Mouse (Mus musculus) thymus, postnatal 0 days (tissue): ENCODE data around the gene Psmd8. TPM values are rescaled to one million over a fixed set of nuclear protein-coding genes. Genes with fewer than 3 reads are reported as not detected.
A peak's percentile ranks its signal among the peaks of the same experiment; 100 is the strongest.
"Not testable (repeated sequence)": the region's sequence is repeated elsewhere in the genome, so short reads cannot be mapped to it uniquely, and the experiment has no call there.

Experiments used
- DNase-seq: peaks from one replicate; pipeline ENCODE4 v3.0.0-alpha.2; 2015; ENCODE audit warnings: low spot score
- polyA plus RNA-seq: library from polyadenylated mRNA; unstranded; fragments of >200 nt; fragmentation: Nextera tagmentation; extraction: Ambion mirVana; gene quantifications from 2 replicates; pipeline ENCODE4 v1.2.1, GENCODE M21; 2015

The Psmd8 gene
- polyA plus RNA-seq, result 358 and 374 TPM in 2 replicates

- peak; percentile 99 for DNase-seq
Observed at GRCm38 (mm10) chr7:29180077-29180853, at the start of gene Psmd8. Gene Psmd8, minus strand, starts transcription at chr7:29180701.

- no peak for DNase-seq
Observed at GRCm38 (mm10) chr7:29228202-29228601, 47.7 kb upstream of the Psmd8 start.

GRCm38 (mm10) chr7:29225520-29225919 is 45.0 kb upstream of the Psmd8 start:
- DNase-seq, result no peak

GRCm38 (mm10) chr7:29224756-29225394 is 44.4 kb upstream of the Psmd8 start:
- no peak for DNase-seq

- DNase-seq, result no peak
Observed at GRCm38 (mm10) chr7:29214846-29215245, 34.3 kb upstream of the Psmd8 start.

GRCm38 (mm10) chr7:29214236-29214635 is 33.7 kb upstream of the Psmd8 start:
- DNase-seq, result no peak

GRCm38 (mm10) chr7:29213675-29214082 is 33.2 kb upstream of the Psmd8 start, which contains the start of gene Catsperg1:
Gene Catsperg1, minus strand, starts transcription at chr7:29214035.
- no peak for DNase-seq

- not testable (repeated sequence) for DNase-seq
Observed at GRCm38 (mm10) chr7:29212775-29213560, 32.5 kb upstream of the Psmd8 start.

- DNase-seq, result no peak
Observed at GRCm38 (mm10) chr7:29212199-29212765, 31.8 kb upstream of the Psmd8 start.

GRCm38 (mm10) chr7:29211415-29212198 is 31.1 kb upstream of the Psmd8 start:
- peak; percentile 88 for DNase-seq

GRCm38 (mm10) chr7:29211013-29211412 is 30.5 kb upstream of the Psmd8 start:
- DNase-seq, result peak; percentile 12

GRCm38 (mm10) chr7:29202577-29202976 is 22.1 kb upstream of the Psmd8 start:
- DNase-seq, result peak; percentile 48

- DNase-seq, result not testable (repeated sequence)
Observed at GRCm38 (mm10) chr7:29194230-29194629, 13.7 kb upstream of the Psmd8 start.

GRCm38 (mm10) chr7:29181323-29181722 is 822 bp upstream of the Psmd8 start:
- not testable (repeated sequence) for DNase-seq

- DNase-seq, result no peak
Observed at GRCm38 (mm10) chr7:29180854-29181236, 344 bp upstream of the Psmd8 start.

GRCm38 (mm10) chr7:29179323-29179722 is 1.2 kb downstream of the Psmd8 start:
- DNase-seq, result peak; percentile 32

GRCm38 (mm10) chr7:29178106-29178505 is 2.4 kb downstream of the Psmd8 start:
- peak; percentile 19 for DNase-seq

- no peak for DNase-seq
Observed at GRCm38 (mm10) chr7:29172390-29173016, 8.0 kb downstream of the Psmd8 start.

GRCm38 (mm10) chr7:29171562-29172097 is 8.9 kb downstream of the Psmd8 start:
- no peak for DNase-seq
